Mouse (Mus musculus) left cerebral cortex, adult 2 months (tissue): ENCODE measurements around the gene Dhps. TPM values are rescaled to one million over a fixed set of nuclear protein-coding genes. Genes with fewer than 3 reads are reported as not detected.
"Not testable (repeated sequence)": the region's sequence is repeated elsewhere in the genome, so short reads cannot be mapped to it uniquely, and the experiment has no call there.

Experiments used
- DNase-seq, 2 experiments: peaks; one replicate each; pipeline ENCODE4 v3.0.0; 2021 to 2022; ENCODE audit warnings: low spot score in 2 of 2, mixed read lengths in 1 of 2; ENCODE audit errors: extremely low spot score in 1 of 2
- H3K27ac ChIP-seq: fragments of 200-600 bp; 2 replicates; pipeline ENCODE4 v1.8.1; 2022
- H3K4me3 ChIP-seq: fragments of 200-600 bp; 2 replicates; pipeline ENCODE4 v1.8.1; 2022
- CTCF ChIP-seq: fragments of 200-600 bp; IDR thresholded peaks from 2 replicates; pipeline ENCODE4 v1.8.1; 2022; ENCODE audit warnings: antibody characterized with exemption, mild to moderate bottlenecking, moderate library complexity
- intact Hi-C: fragments of 180-260 bp; cut with DNase I; formaldehyde crosslinking; loops from one replicate; pipeline ENCODE4 v1.15.1; 2025
- microRNA-seq, 2 experiments: library from miRNA; unstranded; fragments of <30 nt; microRNA quantifications; one replicate each; pipeline ENCODE4 v1.2.0; 2021
- total RNA-seq, 2 experiments: library from RNA; stranded (reverse); gene quantifications; 2 replicates each; pipeline ENCODE4 v1.2.3; 2021

Gene Dhps
- total RNA-seq, 2 experiments from 2014 or later, result 66.1 to 68.7 TPM

DNA sequence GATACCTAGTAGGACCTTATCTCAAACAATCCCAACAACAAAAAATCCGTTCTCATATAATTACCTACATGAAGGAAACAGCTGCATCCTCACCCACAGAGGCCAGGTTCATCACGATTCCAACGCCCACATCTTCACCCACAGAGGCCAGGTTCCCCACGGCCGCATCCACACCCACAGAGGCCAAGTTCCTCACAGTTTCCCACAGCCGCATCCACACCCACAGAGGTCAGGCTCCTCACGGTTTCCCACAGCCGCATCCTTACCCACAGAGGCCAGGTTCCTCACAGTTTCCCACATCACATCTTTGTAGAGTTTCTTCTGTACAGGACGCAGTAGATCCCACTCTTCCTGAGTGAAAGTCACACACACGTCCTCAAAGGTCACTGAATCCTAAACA lies 41.7 kb downstream of the Dhps start:
- Histone ChIP-seq H3K4me3 (no peak overlapping the region), H3K27ac (no peak overlapping the region)
- no peak for TF ChIP-seq CTCF
- no peak for DNase-seq
- intact Hi-C loops, result no loop called here

DNA sequence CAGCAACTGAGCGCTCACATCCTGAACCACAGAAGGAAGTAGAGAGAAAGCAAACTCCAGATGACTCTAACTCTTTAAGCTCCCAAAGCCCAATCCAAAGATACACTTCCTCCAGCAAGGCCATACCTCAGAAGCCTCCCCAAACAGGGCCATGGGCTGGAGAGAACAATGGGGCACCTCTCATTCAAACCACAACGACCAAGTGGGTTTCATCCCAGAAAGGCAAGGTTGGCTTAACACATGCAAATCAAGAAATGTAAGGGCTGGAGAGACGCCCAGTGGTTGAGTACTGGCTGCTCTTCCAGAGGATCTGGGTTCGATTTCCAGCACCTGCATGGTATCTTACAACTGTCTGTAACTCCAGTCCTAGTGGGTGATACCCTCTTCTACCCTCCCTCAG lies 43.9 kb downstream of the Dhps start:
- Histone ChIP-seq H3K4me3 (no peak overlapping the region), H3K27ac (no peak overlapping the region)
- intact Hi-C loops, result no loop called here
- TF ChIP-seq CTCF, result no peak
- no peak for DNase-seq

- DNase-seq, result no peak
- Histone ChIP-seq H3K27ac (no peak overlapping the region), H3K4me3 (no peak overlapping the region)
- TF ChIP-seq CTCF, result no peak
- intact Hi-C loops, result no loop called here
Measured at GRCm38 (mm10) chr8:85116984-85117383, 45.4 kb downstream of the Dhps start.

DNA sequence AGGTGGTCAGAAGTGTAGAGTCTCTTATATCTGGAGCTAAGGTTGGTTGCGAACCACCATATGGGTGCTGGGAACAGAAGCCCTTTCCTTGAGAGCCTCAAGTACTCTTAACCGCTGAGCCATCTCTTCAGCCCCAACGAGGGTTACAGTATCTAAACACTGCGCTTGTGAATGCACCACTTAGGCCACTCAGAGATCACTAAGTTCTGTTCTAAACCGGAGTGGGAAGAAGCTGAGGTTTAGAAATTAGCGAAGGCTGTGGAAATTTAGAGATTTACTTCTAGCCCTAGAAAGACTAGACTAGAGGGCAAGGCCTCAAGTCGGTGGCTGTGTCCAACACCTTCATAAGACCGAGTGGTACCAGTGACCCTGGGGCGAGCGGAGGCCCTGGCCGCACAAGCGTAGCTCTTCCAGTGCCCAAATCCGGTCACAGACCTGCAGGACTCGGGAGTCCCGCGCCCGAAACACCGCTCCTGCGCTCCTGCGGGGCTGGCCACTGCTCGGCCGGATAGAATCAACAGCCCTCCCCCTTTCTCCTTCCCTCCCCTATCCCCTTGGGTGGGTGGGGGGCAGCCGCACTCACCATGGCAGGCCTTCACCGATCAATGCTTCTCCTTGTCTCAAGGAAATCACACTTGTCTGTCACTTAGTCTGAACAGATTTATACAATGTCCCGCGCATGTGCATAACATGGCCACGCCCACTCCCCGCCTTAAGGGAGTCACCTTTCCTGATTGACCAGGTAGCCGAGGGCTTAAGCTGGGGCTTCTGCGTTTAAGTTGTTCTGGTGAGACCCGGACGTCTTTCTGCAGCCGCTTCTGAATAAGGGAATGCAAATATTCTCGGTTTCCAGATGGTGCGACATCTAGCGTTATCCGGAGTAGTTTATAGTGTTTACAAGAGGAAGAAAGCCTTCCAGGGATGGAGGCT lies 47.8 kb downstream of the Dhps start:
- intact Hi-C loops, result no loop called here
- TF ChIP-seq CTCF, result peak; percentile 44
- peak overlapping the region; percentile 65; the same call in 1 of the 2 replicates for H3K27ac ChIP-seq

GRCm38 (mm10) chr8:85120251-85120650 lies 48.7 kb downstream of the Dhps start:
- H3K27ac ChIP-seq, DNase-seq, H3K4me3 ChIP-seq, intact Hi-C loops: not testable (repeated sequence)

More for the DNA sequence above, 47.8 kb downstream of the Dhps start:
- peak; percentile 76 to 82 for DNase-seq
- peak overlapping the region; percentile 78 for H3K4me3 ChIP-seq

GRCm38 (mm10) chr8:85122995-85123394 lies 51.4 kb downstream of the Dhps start, which contains the start of gene Zfp791:
Zfp791 (minus strand) TSS chr8:85123095.
- Histone ChIP-seq H3K27ac (no peak within 1 kb of the TSS), H3K4me3 (no peak within 1 kb of the TSS)
- TF ChIP-seq CTCF, result no peak
- intact Hi-C loops, result no loop called here
- DNase-seq, result no peak

DNA sequence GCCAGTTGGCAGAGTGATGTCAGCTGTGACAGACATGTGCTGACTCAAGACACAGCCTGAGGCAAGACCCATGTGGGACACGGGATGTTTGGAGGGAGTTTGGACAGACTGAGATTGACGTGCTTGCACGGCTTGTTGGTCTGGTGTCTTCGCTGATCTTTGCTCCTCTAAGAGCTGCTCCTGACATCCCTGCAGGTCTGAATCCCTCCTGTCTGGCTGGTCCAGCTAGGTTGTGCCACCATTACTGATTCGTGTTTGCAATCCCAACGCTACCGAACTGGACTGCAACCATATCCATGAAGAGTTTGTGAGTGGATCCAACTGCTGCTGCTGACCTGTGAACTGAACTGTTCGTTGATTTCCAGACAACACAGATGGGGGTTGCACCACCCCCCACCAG lies 52.1 kb downstream of the Dhps start:
- Histone ChIP-seq H3K4me3 (no peak overlapping the region), H3K27ac (no peak overlapping the region)
- no peak for DNase-seq
- intact Hi-C loops, result no loop called here
- TF ChIP-seq CTCF, result no peak

Small RNA genes lying within 50 kb of the gene (microRNA-seq; reads per million reads assigned to microRNA genes)
- gene Gm23388 (0 to 0.24 reads per million in 2 experiments), gene Mir7070 (1.2 to 5.3 reads per million in 2 experiments)

Other genes with a start within 250 kb of the Dhps start
- 10 to 100 TPM in 1 of 2 experiments, 1 to 10 TPM in 1; 9.7 to 11.1 TPM for gene Dand5, start 248.9 kb upstream of the Dhps start, total RNA-seq
- 10 to 100 TPM; 23.9 to 25.8 TPM for gene Gadd45gip1, start 240.2 kb upstream of the Dhps start, total RNA-seq
- gene Rad23a, start 231.1 kb upstream of the Dhps start, total RNA-seq, result 10 to 100 TPM; 77.7 to 77.8 TPM
- 100 to 1,000 TPM; 459 to 496 TPM for gene Calr, start 224.8 kb upstream of the Dhps start, total RNA-seq
- gene Farsa, start 214.8 kb upstream of the Dhps start, total RNA-seq, result 10 to 100 TPM; 49.8 to 50.1 TPM
- 1 to 10 TPM; 7.8 to 8.0 TPM for gene Syce2, start 199.6 kb upstream of the Dhps start, total RNA-seq
- 10 to 100 TPM; 35.6 to 44.1 TPM for gene Gcdh, start 177.8 kb upstream of the Dhps start, total RNA-seq
- under 1 TPM in 1 of 2 experiments, not detected in 1; 0.23 TPM for gene Klf1, start 169.8 kb upstream of the Dhps start, total RNA-seq
- gene Dnase2a, start 163.2 kb upstream of the Dhps start, total RNA-seq, result 1 to 10 TPM; 4.3 to 5.1 TPM
- 10 to 100 TPM; 89.4 to 95.7 TPM for gene Mast1, start 134.4 kb upstream of the Dhps start, total RNA-seq
- gene Rtbdn, start 124.8 kb upstream of the Dhps start, total RNA-seq, result 1 to 10 TPM; 1.1 to 1.2 TPM
- gene Gm49661, start 102.3 kb upstream of the Dhps start, total RNA-seq, result not detected
- 100 to 1,000 TPM; 319 to 333 TPM for gene Prdx2, start 102.2 kb upstream of the Dhps start, total RNA-seq
- gene Rnaseh2a, start 102.0 kb upstream of the Dhps start, total RNA-seq, result 10 to 100 TPM; 43.4 to 47.3 TPM
- gene Junb, start 93.0 kb upstream of the Dhps start, total RNA-seq, result 100 to 1,000 TPM in 1 of 2 experiments, 10 to 100 TPM in 1; 99.5 to 145 TPM
- gene Hook2, start 81.2 kb upstream of the Dhps start, total RNA-seq, result 10 to 100 TPM; 11.3 to 11.6 TPM
- gene Best2, start 57.2 kb upstream of the Dhps start, total RNA-seq, result not detected
- 100 to 1,000 TPM; 122 to 124 TPM for gene Asna1, start 46.5 kb upstream of the Dhps start, total RNA-seq
- gene Trir, start 44.9 kb upstream of the Dhps start, total RNA-seq, result 100 to 1,000 TPM; 124 to 132 TPM
- 100 to 1,000 TPM; 146 to 163 TPM for gene Tnpo2, start 34.8 kb upstream of the Dhps start, total RNA-seq
- 10 to 100 TPM; 21.5 to 25.5 TPM for gene Fbxw9, start 11.7 kb upstream of the Dhps start, total RNA-seq
- not detected for gene Gm5741, start 3.8 kb upstream of the Dhps start, total RNA-seq
- 10 to 100 TPM; 55.6 to 55.7 TPM for gene Wdr83os, start 9.0 kb downstream of the Dhps start, total RNA-seq
- 10 to 100 TPM; 25.5 to 27.8 TPM for gene Wdr83, start 9.5 kb downstream of the Dhps start, total RNA-seq
- 10 to 100 TPM; 34.7 to 35.9 TPM for gene Man2b1, start 11.5 kb downstream of the Dhps start, total RNA-seq
- 1 to 10 TPM; 7.0 to 7.9 TPM for gene Zfp791, start 51.3 kb downstream of the Dhps start, total RNA-seq
- gene Cks1brt, start 80.2 kb downstream of the Dhps start, total RNA-seq, result not detected
- gene Olfr371, start 154.2 kb downstream of the Dhps start, total RNA-seq, result not detected
- gene Orc6, start 227.9 kb downstream of the Dhps start, total RNA-seq, result 10 to 100 TPM; 26.8 to 30.0 TPM
- gene Vps35, start 228.0 kb downstream of the Dhps start, total RNA-seq, result 100 to 1,000 TPM; 116 to 130 TPM